Mouse (Mus musculus) ES-Bruce4 (cell line): ENCODE results near the gene Mfsd11.

ENCODE experiments used
- EP300 ChIP-seq: IDR thresholded peaks from 2 replicates; pipeline ENCODE4 v1.6.1; 2011; ENCODE audit warnings: low read depth, low read length; ENCODE audit not compliant: insufficient read depth
- POLR2A ChIP-seq: IDR thresholded peaks from one replicate; pipeline ENCODE4 v1.8.1; 2011; ENCODE audit warnings: low read length; ENCODE audit not compliant: insufficient read depth

GRCm38 (mm10) chr11:116827534-116828165 lies 24.6 kb upstream of the Mfsd11 start, which contains the start of gene Mxra7:
- no peak for TF ChIP-seq POLR2A
- TF ChIP-seq EP300: no peak
